Mouse (Mus musculus) ES-CJ7 (cell line): ENCODE results near the gene Fcamr.

Experiments
- DNase-seq: peaks from one replicate; pipeline ENCODE4 v3.0.0; 2011; ENCODE audit warnings: low read depth, low spot score

Gene Fcamr

DNA sequence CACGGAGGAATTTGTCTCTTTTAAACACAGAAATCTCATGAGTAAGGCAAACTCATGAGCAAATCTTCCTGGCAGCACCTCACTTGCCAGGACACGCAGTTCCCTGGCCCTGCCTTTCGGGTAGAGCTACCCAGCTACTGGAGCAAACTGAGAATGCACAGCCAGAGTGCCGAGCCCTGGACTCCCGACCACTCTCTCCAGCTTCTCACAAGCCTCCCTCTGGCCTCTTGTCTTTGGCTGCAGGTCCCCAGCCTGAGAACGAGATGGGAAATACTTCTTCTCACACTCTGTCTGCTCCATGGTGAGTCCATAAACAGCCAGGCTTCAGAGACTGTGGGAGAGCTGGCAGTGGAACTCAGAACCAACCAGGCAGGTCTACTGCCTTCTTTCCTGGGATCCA, 2.3 kb downstream of the Fcamr start:
- no peak for DNase-seq

- no peak for DNase-seq
Observed at GRCm38 (mm10) chr1:130804279-130804678, 3.6 kb downstream of the Fcamr start.

DNA sequence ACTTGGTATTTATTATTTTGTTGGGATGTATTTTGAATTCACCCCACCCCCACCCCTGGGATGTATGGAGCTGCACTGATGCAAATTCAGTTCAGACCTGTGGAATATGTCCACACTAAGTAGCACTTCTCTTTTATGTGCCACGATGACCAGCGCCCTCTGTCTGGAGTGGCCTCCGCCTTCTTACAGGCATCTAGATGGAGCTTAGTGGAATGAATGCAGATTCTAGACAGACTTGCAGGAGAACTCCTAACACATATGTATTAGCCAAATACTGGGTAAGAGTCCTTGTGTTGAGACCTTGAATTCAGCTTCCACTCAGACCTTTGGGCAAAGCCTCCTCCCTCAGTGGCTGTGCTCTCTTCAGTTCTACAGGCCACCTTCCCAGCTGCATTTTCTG, 10.2 kb downstream of the Fcamr start:
- no peak for DNase-seq

DNA sequence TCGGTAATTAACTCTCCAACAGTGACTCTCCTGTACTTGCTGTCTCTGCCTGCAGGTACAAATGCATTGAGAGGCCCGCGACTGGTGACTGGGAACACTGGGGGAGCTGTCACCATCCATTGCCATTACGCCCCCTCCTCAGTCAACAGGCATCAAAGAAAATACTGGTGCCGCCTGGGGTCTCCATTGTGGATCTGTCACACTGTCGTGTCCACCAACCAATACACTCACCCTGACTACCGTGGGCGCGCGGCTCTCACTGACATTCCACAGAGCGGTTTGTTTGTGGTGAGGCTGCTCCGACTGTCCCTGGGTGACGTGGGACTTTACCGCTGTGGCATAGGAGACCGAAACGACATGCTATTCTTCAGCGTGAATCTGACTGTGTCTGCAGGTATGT, 10.6 kb downstream of the Fcamr start:
- DNase-seq: no peak

DNA sequence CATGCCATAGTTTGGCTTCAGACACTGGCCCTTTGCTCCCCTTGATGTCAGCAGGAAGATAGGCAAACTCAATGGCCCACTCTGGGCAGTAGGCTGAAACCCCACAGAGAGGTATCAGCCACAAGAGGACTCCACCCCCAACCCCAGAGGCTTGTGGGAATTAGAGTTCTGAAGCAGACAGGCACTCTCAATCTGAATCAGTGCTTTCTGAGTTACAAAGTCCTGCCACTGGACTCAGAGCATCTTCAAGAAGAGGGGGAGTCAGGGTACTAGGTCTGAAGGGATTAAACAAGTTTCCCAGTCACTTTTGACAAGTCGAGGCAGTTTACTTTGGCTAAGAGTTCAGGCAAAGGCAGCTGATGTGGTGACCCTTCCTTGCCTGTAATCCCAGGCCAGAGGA, 19.0 kb downstream of the Fcamr start:
- no peak for DNase-seq

DNA sequence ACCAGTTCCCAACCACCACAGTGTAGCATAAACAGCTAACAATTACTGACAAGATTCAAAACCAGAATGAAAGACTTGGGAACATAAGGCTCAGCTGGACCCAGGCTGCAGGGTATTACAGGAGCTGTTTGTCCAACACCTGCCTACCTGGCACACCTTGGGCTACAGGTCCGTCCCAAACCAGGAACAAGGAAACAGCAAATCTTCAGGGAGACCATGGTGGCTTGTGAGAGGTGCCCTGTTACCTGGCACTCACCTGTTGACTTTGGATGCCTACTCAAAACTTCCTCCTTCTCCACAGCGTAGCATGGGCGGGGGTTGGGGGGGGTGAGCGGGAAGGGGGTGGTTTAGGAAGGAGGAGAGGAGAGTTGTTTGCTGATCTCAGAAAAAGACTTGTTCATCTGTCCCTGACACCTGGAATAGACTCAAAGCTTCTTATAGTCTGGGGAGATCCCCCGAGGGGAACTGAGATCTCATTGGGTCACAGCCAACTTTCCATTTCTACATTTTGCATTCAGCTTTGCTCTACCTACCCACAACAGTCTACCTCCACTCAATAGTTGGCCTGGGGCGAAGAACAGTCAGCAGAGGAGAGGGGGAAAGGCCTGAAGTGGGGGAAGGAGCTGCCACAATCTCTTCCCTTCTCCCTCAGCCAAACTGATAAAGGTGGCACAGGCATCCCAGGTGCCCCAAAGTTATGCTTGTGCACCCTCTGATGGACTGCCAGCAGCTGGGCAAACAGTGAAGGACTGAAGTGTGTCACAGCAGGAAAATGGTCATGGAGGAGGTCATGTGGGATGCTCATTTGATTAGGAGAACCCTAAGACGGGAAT, 19.8 kb downstream of the Fcamr start:
- no peak for DNase-seq

DNA sequence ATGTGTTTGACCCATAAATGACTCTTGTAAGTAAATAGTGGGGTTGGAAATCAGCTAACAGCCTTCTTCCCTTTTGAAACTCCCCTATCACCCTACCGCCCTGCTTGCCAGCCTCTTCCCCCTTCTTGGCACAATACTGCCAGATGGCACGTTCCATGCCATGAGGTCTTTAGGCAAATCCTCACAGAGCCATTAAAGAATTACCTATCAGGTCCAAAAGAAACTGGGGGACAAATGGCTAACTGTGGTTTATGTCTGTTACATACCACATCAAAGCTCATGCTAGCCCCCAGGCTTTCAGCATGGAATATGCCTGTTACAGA, 20.4 kb downstream of the Fcamr start:
- DNase-seq: no peak

DNA sequence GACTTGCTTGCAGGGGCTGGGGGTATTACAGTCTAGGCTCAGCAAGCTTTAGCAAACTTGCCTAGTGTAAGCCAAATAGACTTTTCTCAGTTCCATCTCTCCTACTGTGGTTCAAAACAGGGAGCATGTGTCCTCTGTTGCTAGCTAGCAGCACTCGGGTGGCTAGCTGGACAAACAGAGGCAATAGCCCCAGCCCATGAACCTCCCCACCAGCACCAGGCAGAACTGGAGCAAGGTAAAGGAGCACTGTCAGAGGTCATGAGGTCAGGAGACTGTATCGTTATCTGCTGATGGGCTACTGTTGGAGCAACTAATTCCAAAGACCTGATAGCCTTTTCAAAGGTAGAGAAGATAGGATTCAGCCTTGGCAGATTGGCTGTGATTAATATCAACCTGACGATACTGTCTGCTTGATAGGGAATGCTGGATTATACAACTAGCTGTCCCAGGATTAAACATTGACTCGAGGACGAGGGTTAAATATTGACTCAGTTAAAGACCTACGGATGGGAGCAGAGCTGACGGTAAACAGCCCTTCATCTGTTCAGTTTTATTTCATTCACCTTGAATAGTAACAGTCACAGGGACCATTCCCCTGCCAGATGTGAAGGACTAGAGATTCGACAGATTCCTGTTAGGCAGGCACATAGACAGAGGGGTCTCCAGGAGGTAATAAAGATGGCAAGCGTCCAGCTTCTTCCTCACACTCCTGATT, 21.4 kb downstream of the Fcamr start:
- no peak for DNase-seq

DNA sequence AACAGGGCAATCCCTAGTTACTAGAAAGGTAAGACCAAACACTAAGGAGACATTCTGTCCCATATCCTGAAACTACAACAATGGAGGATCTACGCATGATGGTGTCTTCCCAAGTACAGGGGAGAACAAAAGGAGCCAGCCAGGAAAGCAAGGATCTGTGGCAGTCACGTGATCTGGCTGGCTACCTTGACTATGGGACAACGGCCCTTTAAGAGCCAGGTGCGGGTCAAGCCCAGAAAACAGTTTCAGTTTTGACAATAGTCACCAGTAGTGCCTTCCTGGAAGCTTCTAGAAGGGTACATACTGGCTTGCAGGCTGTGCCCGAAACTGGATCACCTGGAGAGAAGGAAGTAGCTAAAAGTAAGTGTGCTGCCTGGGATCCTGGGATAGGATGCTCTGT, 25.7 kb downstream of the Fcamr start, which contains the start of gene Pigr:
TSS of gene Pigr (plus strand) at position 237 of the 400 bp plus-strand sequence.
- no peak for DNase-seq

- no peak for DNase-seq
Observed at GRCm38 (mm10) chr1:130828656-130829055, 28.0 kb downstream of the Fcamr start.

GRCm38 (mm10) chr1:130829906-130830830, 29.5 kb downstream of the Fcamr start:
- DNase-seq: no peak

DNA sequence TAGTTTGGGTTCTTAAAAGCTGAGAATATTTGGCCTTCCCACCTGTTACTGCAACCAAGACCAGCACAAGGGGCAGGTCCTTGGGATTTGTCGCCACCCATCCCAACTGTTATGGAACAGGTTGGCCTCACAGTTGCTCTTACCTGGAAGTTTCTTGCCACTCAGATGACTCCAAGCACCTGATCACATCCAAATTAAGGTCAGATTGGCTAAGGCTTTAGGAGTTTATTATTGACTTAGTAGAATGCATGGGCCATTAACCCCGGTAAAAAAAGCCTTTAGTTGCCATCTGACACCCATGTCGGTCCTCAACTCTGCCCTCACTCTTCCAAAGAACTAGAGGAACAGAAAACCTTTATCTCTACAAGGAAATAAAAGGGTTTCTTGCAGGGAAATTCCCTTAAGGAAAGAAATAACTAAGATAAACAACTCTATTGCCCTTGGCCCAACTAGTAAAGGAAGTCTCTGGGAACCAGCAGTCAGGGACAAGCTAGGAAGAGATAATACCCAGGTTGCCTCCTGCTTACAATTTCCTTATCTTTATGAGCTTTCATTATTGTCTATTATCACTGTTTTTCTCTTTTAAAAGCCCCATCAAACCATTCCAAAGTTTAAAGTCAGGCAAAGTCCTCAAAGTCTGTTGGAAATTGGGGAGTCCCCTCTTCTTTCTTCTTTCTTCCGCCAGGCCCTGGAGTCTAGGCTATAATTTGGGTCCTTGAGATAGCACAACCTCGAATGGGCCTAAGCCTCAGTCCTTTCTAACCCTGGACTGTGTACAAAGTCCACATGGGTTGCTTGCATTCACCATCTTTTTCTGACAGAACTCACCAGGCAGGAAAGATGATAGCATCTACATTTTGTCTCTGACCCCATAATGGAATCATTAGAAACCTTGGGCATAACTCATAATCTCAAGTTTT, 31.8 kb downstream of the Fcamr start:
- DNase-seq: no peak

- no peak for DNase-seq
Observed at GRCm38 (mm10) chr1:130835161-130835936, 34.6 kb downstream of the Fcamr start.

DNA sequence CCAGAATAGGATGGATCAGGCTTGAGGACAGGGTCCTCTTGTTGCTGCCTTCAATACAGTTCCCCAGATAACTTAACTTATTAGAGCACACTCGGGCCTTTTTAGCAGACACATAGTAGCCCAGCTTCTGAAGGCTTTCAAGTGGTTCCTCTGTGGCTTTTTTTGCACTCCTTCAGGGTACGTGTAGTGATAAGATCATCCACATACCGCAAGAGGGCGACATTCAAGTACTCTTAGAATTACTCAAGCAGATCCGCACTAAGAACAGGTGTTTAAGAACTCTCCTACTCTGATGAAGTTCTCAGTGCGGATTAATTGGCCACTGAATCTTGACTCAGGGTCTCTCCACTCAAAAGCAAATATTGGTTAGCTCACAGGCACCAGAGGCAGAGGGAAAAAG, 37.6 kb downstream of the Fcamr start:
- DNase-seq: peak; percentile 59

GRCm38 (mm10) chr1:130840599-130841379, 40.1 kb downstream of the Fcamr start:
- no peak for DNase-seq

GRCm38 (mm10) chr1:130841621-130842020, 40.9 kb downstream of the Fcamr start:
- DNase-seq: no peak

DNA sequence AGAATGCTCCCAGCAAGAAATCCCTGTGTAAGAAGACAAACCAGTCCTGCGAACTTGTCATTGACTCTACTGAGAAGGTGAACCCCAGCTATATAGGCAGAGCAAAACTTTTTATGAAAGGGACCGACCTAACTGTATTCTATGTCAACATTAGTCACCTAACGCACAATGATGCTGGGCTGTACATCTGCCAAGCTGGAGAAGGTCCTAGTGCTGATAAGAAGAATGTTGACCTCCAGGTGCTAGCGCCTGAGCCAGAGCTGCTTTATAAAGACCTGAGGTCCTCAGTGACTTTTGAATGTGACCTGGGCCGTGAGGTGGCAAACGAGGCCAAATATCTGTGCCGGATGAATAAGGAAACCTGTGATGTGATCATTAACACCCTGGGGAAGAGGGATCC, 43.8 kb downstream of the Fcamr start:
- no peak for DNase-seq

GRCm38 (mm10) chr1:130849530-130850214, 49.0 kb downstream of the Fcamr start:
- no peak for DNase-seq

DNA sequence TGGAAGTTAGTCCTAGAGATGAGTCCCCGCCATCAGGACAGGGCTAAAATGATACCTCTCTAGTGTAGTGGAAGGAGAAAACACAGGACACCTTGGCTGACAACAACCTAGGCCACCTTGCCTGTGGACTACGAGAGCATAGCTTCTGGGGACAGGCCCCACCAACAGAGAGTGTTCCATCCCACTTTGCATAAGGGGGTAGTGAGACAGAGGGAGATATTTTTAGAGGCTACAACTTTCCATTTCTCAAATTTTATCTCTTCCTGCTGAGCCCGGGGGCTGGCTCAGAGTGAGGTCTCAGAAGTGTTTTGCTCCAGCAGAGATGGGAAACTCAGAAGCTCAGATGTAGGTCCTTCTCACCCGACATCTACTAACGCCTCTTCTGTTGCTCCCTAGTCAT, 49.7 kb downstream of the Fcamr start:
- DNase-seq: no peak
